Mouse (Mus musculus): ENCODE results near the gene Gnat2. TPM values are rescaled to one million over a fixed set of nuclear protein-coding genes. Genes with fewer than 3 reads are reported as not detected.

The Gnat2 gene
- total and polyA plus RNA-seq, 3 experiments, result 11.2 to 17.5 (median 13.3) TPM

GRCm38 (mm10) chr3:108081681-108082080 lies 10.9 kb upstream of the Gnat2 start:
- Histone ChIP-seq H3K27ac (ENCODE audit: insufficient read depth, low read depth) (no peak overlapping the region), H3K4me2 (ENCODE audit: insufficient read depth, low read depth, poor library complexity, severe bottlenecking) (no peak overlapping the region), H3K9ac (ENCODE audit: insufficient read depth, low read depth) (no peak overlapping the region), H3K27me3 (replicated peaks) (no peaks in the 10 kb centered on the region), H3K4me3 (replicated peaks in 1 of 3; ENCODE audit: low read depth in 2 of 3, low read length in 2 of 3, poor library complexity in 1 of 3) (no peak overlapping the region), H3K79me2 (replicated peaks; ENCODE audit: control insufficient read depth, extremely low read depth, insufficient read depth, poor library complexity, severe bottlenecking) (peaks cover 50% of the 10 kb centered on the region), H3K4me1 (ENCODE audit: control insufficient read depth in 1 of 2, insufficient read depth in 2 of 2) (peaks cover 27 to 34% of the 10 kb centered on the region in 2 experiments), H3K36me3 (replicated peaks in 1 of 2; ENCODE audit: control insufficient read depth in 1 of 2, insufficient read depth in 1 of 2, low read length in 1 of 2) (peaks cover 39 to 79% of the 10 kb centered on the region in 2 experiments), H3K9me3 (replicated peaks; ENCODE audit: low read length) (no peaks in the 10 kb centered on the region)
- TF ChIP-seq RCOR1 (conservative IDR thresholded peaks at IDR 0.05; ENCODE audit: low read depth, low read length) (no peak), ELF1 (IDR thresholded peaks at IDR 0.05; ENCODE audit: low read depth, low read length) (no peak), MAFK (IDR thresholded peaks at IDR 0.05; ENCODE audit: insufficient replicate concordance, low read length) (no peak), MAX (IDR thresholded peaks at IDR 0.05; ENCODE audit: low read length) (no peak), IRF4 (IDR thresholded peaks at IDR 0.05; ENCODE audit: low read depth, low read length) (no peak), TBP (conservative IDR thresholded peaks at IDR 0.05; ENCODE audit: low read depth, low read length) (no peak), ZKSCAN1 (IDR thresholded peaks at IDR 0.05; ENCODE audit: borderline replicate concordance, low read depth, low read length) (no peak), CTCF (conservative IDR thresholded peaks at IDR 0.05 in 1 of 2, IDR thresholded peaks at IDR 0.05 in 1 of 2; ENCODE audit: low read depth in 2 of 2, low read length in 2 of 2) (no peak), MYC (IDR thresholded peaks at IDR 0.05; ENCODE audit: low read depth, low read length) (no peak), RAD21 (IDR thresholded peaks at IDR 0.05; ENCODE audit: low read depth, low read length) (no peak), KAT2A (IDR thresholded peaks at IDR 0.05; ENCODE audit: insufficient replicate concordance, low read length) (no peak), UBTF (IDR thresholded peaks at IDR 0.05; ENCODE audit: low read depth, low read length) (no peak), MXI1 (IDR thresholded peaks at IDR 0.05; ENCODE audit: low read depth, low read length) (no peak), ZNF384 (IDR thresholded peaks at IDR 0.05; ENCODE audit: low read depth, low read length) (no peak), CHD2 (IDR thresholded peaks at IDR 0.05; ENCODE audit: low read length) (no peak), ZMIZ1 (IDR thresholded peaks at IDR 0.05; ENCODE audit: low read depth, low read length) (no peak)
- dilution Hi-C loops (cut with MboI; ENCODE audit: extremely low pct_ligation_motif_present, extremely low pct_unique_long_range_greater_than_20kb, low sequenced_read_pairs), result no loop called here
- DNase-seq (ENCODE audit: extremely low read depth), result no peak
- in situ Hi-C loops (cut with MboI; ENCODE audit: low pct_ligation_motif_present, low pct_unique_long_range_greater_than_20kb, low sequenced_read_pairs), result loop anchor here (5.0 kb wide), 1 partner anchor 66 kb away; the partner anchor contains the start of gene Gnai3

DNA sequence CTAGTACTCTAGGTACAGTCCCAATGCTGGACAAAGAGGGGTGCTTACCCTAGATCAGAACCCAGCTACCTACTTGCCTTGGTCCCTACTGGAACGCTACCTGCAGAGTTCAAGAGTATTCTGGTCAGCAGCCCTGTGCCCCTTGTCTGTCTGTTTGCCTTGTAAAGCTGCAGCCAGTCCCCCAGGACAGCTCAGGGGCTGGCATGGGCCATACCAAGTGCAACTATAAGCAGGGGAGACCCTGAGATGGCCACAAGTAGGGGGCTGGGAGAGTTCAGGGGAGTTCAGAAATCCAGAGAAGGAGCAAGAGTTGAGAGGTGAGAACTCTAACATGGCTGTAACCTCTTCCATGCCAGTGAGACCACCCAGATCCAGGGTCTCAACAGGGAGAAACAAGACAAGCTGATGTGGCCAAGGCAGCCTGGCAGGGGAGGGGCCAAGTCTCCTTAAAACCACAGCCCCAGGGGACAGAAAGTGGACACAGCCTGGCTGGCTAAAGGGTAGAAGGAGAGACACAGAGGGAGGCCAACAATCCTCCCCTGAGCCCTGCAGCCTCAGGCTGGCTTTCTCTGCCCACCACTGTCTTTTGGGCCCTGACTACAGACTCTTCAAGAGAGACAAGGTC lies 10.2 kb upstream of the Gnat2 start:
- peak overlapping the region; percentile 54 for H3K27ac ChIP-seq (ENCODE audit: insufficient read depth, low read depth)
- peak overlapping the region in 2 of 3 experiments; percentile 25 to 34 for H3K4me3 ChIP-seq (replicated peaks in 1 of 3; ENCODE audit: low read depth in 2 of 3, low read length in 2 of 3, poor library complexity in 1 of 3)
- peaks cover 50% of the 10 kb centered on the region for H3K79me2 ChIP-seq (replicated peaks; ENCODE audit: control insufficient read depth, extremely low read depth, insufficient read depth, poor library complexity, severe bottlenecking)
- in situ Hi-C loops (cut with MboI; ENCODE audit: low pct_ligation_motif_present, low pct_unique_long_range_greater_than_20kb, low sequenced_read_pairs) (loop anchor here (5.0 kb wide), 1 partner anchor 65 kb away; the partner anchor contains the start of gene Gnai3), dilution Hi-C loops (cut with MboI; ENCODE audit: extremely low pct_ligation_motif_present, extremely low pct_unique_long_range_greater_than_20kb, low sequenced_read_pairs) (no loop called here)
- H3K9ac ChIP-seq (ENCODE audit: insufficient read depth, low read depth), result peak overlapping the region; percentile 53; the same call in 1 of the 2 replicates
- DNase-seq (ENCODE audit: extremely low read depth), result no peak
- H3K4me1 ChIP-seq (ENCODE audit: control insufficient read depth in 1 of 2, insufficient read depth in 2 of 2), result peaks cover 27 to 37% of the 10 kb centered on the region in 2 experiments
- H3K27me3 ChIP-seq (replicated peaks), result no peaks in the 10 kb centered on the region
- TF ChIP-seq MXI1 (IDR thresholded peaks at IDR 0.05; ENCODE audit: low read depth, low read length) (no peak), HCFC1 (IDR thresholded peaks at IDR 0.05; ENCODE audit: low read depth, low read length) (no peak)
- H3K36me3 ChIP-seq (replicated peaks in 1 of 2; ENCODE audit: control insufficient read depth in 1 of 2, insufficient read depth in 1 of 2, low read length in 1 of 2), result peaks cover 32 to 72% of the 10 kb centered on the region in 2 experiments
- H3K4me2 ChIP-seq (ENCODE audit: insufficient read depth, low read depth, poor library complexity, severe bottlenecking), result peak overlapping the region; percentile 17; the same call in 1 of the 2 replicates
- H3K9me3 ChIP-seq (replicated peaks; ENCODE audit: low read length), result no peaks in the 10 kb centered on the region

All from CH12.LX (cell line).